Mouse (Mus musculus): ENCODE measurements around the gene Ptprd.

Ptprd gene

DNA sequence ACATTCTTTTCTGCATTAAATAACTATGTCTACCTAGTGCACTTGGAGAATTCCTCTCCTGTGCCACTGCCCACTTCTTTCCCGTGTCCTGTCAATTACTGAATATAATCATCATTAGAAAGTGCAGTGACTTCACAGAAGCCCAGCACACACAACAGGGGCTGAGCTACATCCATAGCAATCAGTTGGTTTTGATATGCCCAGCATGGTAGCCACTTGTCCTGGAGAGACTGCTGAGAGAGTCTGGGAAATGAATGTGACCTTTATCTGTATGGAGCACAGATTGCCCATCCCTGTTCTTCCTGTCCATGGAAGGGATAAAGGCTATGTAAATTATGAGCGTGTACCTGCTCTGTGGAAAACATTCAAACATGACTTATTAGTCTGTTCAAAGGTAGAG lies 1280.2 kb downstream of the Ptprd start:
- DNase-seq (ENCODE audit: low read depth, low spot score), result no peak

DNA sequence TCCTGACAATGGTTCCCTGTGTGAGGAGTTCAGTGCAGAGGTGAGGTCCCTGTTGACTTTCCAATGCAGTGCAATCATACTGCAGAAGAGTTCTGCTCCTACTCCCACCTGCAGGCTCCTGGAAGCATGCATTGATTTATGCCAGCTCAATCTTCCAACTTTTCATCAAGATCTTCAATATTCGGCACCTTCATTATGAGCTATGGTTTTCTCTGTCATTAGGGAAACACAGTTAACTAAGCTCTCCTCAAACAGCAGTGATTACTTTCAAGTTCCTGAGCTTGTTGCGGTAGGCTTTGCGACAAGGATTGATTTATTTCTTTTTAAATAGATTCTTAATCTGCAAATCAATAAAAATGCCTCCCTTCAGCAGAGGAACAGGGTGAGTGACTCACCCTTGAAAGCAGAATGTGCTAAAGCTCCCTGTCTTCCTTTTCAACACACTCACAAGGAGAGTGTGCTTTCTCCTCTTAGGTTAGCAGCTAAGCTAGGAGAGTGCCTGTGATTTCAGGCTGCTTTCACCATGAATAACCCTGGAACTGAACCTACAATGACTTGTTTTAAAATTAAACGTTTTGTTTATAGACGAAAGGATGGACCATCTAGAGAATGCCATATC lies 1298.1 kb downstream of the Ptprd start:
- no peak for DNase-seq (ENCODE audit: low read depth, low spot score)

DNA sequence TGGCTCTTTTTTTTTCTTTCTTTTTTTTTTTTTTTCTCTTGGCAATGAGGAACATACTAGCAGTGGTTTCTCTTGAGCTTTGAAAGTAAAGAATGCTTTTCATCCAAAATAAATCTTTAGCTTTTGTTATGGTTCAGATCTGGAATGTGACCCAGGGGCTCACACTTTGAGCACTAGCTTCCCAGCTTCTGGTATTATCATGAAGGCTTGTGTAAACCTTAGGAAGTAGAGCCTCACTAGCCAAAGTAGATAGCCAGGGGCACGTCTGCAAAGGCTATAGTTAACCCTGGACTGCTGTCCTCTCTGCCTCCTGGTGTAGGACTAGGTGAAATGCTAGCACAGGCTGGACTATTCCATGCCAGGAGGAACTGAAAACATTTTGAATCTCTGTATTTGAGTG lies 1310.1 kb downstream of the Ptprd start:
- DNase-seq (ENCODE audit: low read depth, low spot score), result no peak

DNA sequence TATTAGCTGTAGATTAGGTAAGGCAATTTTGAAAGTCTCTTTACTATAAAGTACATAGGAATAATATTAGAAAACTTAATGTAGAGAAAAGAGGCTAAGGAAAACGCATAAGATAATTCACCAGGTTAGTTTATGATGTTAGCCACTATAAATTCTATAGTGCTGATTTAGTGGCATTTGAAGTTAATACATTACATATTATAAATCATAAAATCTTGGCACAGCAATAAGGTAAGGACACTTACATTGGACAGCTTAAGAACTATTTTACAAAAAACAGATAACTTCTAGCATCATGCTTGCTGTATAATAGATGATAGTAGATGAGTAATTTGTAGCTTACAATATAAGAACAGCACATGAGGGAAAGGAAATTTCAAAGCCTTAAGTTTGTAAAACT lies 1322.1 kb downstream of the Ptprd start:
- DNase-seq (ENCODE audit: low read depth, low spot score), result no peak

DNA sequence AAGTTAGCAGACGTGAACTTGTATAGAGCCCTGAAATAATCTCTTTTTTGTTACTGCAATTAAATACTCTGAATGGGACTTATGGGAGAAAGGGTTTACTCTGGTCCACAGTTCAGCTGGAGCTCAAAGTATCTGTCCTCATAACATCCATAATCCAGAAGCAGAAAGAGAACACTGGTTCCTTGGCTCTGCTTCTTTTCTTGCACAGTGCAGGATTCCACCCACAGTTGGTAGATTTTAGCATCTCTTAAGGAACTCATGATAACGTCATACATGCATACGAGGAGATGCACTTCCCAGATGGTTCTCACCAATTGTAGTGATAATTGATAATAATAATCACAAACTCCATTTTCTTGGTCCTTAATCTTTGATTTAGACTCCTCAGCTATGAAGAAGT lies 1330.2 kb downstream of the Ptprd start:
- no peak for DNase-seq (ENCODE audit: low read depth, low spot score)

DNA sequence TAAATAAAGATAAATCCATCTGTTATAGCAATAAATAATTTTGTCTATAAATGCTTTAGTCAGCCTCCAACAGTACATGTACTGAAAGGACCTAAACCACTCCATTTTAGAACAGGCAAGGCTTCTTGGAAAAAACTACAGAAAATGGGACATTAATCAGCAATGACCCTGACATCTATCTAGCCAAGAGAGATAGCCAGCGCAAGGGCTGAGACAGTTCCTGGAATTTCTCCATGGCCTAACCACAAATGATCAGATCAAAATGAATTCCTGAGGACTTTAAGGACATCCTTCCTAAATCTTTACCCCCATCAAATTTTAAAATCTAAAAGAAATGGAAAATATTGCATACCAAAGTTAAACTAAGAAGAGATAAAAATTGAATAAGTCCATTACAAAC lies 1340.8 kb downstream of the Ptprd start:
- DNase-seq (ENCODE audit: low read depth, low spot score), result no peak

DNA sequence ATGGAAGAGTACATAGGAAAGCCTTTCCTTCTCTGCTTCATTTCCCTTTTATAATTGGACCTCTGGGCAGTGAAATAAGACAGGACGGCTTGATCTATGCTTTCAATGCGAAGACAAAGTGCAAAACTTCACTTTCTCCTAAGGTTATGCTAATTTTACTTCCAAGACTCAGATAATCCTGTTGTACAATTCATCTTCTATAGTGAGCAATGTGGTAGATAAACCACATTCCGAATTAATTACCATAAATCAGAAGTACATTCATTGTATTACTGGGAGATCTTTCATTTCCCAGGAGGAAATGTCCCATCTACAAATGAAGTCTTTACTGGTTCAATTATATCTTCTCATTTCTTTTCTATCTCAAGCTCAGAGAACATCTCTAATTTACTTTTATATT lies 1346.2 kb downstream of the Ptprd start:
- no peak for DNase-seq (ENCODE audit: low read depth, low spot score)

DNA sequence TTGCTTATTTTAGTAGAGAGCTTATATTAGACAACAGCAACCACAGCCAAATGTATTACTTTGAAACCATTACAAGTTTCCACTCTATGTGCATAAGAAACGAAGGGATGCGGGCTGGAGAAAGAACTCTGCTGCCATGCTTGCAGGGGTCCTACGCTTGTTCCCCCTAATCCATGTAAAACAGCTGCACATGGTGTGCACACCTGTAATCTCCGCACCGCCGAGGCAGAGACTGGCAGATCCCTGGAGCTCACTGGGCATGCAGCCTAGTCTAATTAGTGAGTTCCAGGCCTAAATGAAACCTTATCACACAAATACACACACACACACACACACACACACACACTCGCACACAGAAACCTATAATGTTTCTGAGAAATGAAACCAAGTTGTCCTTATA lies 1365.5 kb downstream of the Ptprd start:
- DNase-seq (ENCODE audit: low read depth, low spot score), result no peak

DNA sequence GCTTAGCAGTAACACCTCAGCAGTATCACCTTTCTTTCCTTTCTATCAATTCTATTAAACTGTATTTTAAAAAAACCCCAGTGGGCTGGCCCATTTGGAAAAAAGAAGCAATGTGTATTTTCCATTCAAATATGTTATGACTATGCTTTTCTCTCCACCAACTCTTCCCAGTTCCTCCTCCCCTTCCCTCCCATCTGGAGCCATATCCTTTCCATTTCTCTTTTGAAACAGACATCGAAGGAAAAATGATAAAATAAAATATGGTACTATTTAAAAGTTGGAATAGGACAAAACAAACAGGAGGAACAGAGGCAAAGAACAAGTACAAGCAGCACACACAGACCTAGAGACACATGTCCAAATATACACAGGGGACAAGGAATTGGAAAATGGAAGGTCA lies 1372.7 kb downstream of the Ptprd start:
- DNase-seq (ENCODE audit: low read depth, low spot score), result no peak

DNA sequence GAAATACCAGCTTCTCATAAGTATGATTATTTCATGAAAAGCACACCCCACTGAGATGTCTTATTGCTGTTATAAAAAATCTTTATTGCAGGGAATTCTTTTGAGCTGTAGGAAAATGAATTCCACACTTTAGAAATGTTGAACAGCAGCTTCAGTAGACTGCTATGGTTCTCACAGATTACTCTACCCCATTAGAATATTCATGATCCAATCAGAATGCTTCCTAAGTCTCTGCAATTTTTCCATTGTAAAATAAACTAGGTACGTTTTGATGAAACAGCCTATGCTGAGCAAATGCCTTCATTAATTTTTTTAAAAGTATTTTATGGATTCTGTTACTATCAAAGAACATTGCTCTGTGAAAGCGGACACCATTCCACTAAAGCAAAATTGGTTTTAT lies 1399.6 kb downstream of the Ptprd start:
- DNase-seq (ENCODE audit: low read depth, low spot score), result no peak

DNA sequence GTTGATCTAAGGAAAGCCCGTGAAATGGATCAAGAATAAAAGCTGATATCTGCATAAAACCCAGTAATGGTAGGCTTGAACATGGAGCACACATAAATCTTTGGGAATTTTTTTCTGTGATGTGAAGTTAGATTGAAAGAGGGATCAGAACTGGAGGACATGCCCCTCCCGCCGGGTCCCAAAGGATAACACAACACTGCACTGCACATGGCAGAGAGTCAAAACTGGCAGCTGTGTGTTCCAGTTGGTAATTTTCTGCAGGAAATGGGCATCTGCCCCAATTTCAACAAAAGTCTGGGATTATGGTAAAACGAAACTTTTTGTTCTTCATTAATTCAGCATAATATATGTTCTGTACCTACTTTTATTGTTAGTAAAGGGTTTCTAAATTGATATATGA lies 1409.1 kb downstream of the Ptprd start:
- DNase-seq (ENCODE audit: low read depth, low spot score), result no peak

DNA sequence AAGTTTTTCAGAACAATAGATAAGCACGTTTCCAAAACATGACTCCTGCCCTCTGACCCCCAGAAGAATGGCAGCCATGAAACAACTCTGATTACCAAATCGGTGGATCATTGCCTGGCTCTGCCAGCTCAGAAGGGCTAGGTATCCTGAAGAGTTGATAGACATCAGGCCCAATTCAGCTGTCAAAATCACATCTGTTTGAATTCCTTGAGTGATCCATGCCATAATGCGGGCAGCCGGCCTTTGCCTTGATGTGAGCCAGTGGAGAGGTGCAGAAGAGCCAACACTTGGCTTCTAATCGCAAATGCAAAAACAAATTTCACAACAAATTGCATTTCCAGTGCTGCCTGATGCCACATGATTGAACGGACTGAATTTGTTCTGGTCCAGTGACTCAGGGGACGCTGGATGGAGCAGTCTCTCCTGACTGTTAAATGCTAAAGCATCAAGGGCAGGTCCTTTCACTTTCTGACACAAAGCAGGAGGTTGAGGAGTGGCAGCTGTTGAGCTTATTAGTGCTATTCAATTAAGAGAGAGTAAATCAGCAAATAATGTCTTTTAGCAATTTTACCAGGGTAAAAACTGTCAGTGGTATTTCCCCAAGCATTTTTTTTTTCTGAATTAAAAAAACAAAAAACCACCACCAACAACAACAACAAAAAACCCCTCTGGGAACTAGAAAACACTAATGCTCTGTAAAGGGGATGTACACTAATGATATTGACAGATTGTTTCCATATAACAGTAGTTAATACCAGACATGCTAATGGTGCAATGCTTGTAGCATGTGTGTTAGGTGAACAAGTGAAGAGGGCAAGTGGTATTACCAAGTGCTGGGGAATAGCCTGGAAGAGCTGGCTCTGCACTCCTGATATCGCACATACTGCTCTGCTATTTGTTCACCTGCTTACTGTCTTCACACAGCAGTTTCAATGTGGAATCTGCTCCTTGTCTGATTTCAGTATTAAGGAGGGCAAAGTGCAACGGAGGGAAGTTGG lies 1413.5 kb downstream of the Ptprd start:
- no peak for DNase-seq (ENCODE audit: low read depth, low spot score)

DNA sequence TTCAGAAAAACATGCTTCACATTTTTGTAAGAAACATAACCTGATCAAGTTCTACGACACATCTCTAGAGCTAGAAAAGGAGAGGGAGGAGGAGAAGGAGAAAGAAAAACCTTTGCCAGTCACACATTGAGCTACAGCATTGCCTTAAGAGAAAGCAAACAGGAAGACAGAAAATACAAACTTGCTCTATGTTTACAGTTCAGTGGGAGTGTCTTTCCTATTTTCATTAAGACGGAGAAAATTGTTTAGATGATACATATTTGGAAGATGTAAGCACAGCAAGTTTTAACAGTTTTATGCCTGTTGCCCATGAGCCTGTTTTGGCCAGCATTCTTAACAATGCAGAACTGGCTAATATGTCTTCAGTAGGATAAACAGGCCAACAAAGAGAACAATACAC lies 1426.4 kb downstream of the Ptprd start:
- no peak for DNase-seq (ENCODE audit: low read depth, low spot score)

DNA sequence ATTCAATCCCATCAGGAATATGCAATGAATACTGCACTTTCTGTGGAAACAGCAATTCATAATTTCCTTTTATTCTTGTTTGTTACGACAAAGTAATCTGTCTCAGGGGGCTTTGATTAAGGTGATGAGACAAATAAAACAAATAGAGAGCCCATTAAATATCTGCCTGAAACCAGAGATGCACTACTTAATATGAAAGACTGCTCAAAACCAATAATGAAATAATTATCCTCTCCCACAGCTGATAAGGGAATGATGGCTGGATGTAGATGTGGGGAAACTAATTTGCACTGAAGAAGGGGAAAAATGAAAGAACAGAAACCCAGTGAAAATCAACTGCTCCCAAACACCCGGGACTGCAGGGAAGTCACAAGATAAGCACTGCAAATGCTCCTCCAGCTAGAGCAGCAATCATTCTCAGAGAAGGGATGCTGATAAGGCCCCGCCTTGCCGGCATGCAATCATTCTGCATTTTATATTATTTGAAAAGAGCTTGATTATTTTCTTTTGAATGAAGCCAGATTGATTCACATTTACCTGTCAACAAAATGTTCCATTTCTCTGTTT lies 1432.1 kb downstream of the Ptprd start:
- no peak for DNase-seq (ENCODE audit: low read depth, low spot score)

DNA sequence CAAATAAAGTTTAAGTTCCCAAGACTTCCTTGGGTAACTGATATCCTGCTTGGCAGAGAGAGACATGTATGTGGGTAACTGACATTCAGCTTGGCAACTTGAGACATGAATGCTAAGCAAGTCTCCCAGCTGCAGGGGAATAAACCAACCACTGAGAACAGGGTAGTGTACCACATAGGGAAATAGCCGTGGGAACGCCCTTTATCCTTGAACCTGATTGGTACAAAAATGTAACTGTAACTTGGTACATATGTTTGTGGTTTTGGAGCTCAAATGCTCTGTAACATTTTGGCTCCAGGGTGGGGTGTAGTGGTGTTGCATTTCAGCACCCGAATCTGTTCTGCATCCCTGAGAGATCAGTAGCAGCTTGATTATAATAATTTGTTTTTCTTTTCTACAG lies 1444.8 kb downstream of the Ptprd start:
- no peak for DNase-seq (ENCODE audit: low read depth, low spot score)

DNA sequence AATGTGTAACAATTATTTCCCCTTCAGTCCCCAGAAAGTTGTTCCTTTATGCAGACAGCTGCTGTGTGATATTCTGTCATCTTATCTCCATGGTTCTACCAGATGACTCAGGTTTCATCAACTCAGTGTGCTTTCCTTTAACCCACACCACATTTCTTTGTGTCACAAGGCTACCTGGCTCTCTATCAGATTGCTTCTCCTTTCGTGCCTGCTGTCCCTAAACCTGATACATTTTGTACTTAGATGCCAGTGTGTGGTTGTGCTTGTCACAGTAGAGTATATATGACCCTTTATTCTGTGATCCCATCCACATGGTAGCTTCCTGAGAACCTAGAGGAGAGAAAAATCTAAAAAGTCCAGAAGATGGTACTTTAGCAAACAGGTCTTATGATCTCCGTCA lies 1445.3 kb downstream of the Ptprd start:
- no peak for DNase-seq (ENCODE audit: low read depth, low spot score)

DNA sequence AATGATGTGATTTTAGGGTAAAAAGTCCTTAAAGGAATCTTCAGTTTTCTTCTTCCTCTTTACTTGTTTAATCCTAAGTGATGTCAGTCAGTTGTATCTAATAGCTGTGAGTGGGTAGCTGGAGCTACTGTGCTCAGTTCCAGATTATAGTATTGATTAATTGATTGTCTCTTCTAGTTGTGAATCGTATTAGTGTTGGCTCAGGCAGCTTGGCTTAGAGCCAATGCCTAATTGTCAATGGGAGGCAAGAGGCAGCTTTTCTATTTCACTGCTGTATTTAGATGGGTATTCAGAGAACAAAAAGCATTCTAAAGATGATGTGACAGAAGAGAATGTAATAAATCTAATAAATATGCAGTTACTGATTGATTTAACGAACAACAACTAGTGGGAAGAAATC lies 1461.1 kb downstream of the Ptprd start:
- DNase-seq (ENCODE audit: low read depth, low spot score), result no peak

DNA sequence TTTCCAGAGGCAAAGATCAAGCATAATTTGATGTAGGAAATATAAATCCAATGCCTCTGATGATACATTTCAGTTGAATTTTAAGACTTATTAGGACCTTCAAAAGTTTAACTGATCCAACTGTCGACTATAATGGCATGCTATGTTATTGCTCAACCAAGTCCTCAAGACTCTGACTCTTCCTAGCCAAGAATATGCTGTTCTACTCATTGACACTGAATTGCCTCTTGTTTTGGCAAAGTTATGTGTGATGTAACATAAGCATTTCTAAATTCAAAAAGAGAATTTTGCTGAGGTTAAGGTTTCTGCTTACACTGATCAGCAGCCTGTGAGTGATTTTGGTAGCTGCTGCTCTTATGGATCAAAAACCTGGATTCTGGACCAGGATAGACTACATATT lies 1475.9 kb downstream of the Ptprd start:
- no peak for DNase-seq (ENCODE audit: low read depth, low spot score)

DNA sequence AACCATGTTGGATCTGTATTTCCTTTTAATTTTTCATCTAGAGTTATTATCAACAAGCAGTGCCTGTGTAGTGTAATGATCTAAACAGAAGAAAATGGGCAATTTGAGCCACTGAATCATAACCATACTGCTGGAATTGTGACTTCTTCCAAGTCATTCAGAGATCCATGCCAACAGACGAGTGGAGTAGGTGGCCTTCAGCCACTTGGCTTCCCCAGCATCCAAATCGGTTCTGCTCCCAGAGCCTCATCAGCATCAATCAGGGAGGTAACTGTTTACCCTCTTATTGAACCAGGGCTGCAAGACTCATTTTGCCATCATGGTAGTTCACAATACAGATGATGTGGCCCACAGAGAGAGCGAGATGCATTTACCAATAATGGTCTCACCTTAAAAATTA lies 1536.0 kb downstream of the Ptprd start:
- no peak for DNase-seq (ENCODE audit: low read depth, low spot score)

DNA sequence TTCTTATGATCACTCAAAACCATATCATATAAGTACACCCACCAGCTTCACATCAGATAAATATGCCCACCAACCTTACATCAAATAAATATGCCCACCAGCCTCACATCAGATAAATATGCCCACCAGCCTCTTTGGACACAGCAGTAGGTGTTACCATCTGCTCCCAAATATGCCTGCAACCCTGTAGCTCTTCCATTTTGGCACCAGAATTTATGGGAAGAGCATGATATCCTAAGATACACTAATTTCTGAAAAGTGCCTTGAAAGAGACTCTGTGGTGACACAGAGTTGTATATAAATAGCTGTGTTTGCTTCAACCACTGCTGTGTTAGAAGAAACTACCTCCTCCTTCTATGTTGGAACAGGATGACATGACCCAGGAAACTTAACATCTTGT lies 1538.5 kb downstream of the Ptprd start:
- no peak for DNase-seq (ENCODE audit: low read depth, low spot score)

DNA sequence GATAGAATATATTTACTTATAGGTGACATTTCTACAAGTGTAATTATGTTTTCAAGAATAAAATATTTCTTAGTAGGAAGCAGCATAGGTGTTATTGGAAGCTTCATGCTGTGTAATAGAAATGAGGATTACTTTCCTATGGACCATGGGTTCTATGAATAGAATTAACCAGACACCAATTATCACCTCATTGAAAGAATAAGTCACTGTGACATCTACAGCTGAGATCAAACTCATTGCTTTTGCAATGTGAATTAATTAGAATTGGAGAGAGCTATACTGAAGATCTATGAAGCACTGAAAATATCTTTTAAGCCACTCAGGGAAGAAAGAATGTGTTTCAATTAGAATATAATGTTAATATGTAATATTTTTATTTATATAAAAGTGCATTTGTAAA lies 1539.1 kb downstream of the Ptprd start:
- no peak for DNase-seq (ENCODE audit: low read depth, low spot score)

DNA sequence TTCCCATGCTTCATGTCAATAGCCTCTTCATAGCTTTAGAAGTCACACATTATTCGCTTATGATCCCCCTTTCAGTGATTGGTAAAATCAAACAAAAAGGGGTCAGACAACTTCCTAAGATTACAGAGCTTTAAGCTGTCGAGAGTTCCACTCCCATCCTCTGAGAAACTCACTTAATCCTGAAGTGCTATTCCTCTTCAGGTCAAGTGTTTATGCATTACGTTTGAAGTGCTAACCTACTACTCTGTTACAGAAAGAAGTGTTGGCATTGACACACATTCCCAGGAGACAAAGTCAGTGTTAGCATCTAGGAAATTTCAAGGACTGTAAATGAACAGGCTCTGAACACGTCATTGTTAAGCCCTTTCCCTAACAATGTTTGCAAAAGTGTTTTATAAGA lies 1550.0 kb downstream of the Ptprd start:
- DNase-seq (ENCODE audit: low read depth, low spot score), result no peak

DNA sequence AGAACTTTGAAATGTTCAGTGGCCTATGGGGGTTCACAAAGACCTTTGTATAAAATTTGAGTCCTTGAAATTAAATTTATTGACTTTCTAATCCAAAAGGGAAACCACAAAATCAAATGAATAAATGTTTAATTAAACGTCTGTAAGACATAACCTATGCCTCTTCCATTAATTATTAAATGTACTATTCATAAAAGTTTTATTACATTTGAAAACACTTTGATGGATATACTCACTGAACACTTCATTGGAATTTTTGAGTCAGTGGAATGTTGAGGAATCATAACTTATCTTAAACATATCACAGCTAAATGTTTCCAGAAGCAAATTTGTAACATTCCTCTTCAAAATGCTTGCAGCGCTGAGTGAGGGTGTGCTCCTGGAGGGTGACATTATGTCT lies 1551.6 kb downstream of the Ptprd start:
- no peak for DNase-seq (ENCODE audit: low read depth, low spot score)

Data from retina, adult 2 months (tissue).